Mouse (Mus musculus) kidney, adult 2 months (tissue): Measurements from ENCODE around the gene Iars. TPM values are rescaled to one million over a fixed set of nuclear protein-coding genes. Genes with fewer than 3 reads are reported as not detected.
A peak's percentile ranks its signal among the peaks of the same experiment; 100 is the strongest.

Source experiments
- DNase-seq: peaks from one replicate; pipeline ENCODE4 v3.0.0; 2021
- H3K27ac ChIP-seq: fragments of 200-500 bp; 2 replicates; pipeline ENCODE4 v1.5.1; 2012; ENCODE audit warnings: low read depth, low read length, control low read depth, inconsistent platforms; ENCODE audit not compliant: insufficient read depth
- H3K27me3 ChIP-seq: fragments of 200-500 bp; replicated peaks from 2 replicates; pipeline ENCODE4 v1.6.1; 2012; ENCODE audit warnings: mild to moderate bottlenecking, moderate library complexity, low read length, inconsistent platforms; ENCODE audit not compliant: control insufficient read depth, insufficient read depth
- H3K36me3 ChIP-seq: fragments of 200-500 bp; 2 replicates; pipeline ENCODE4 v1.6.1; 2012; ENCODE audit warnings: mild to moderate bottlenecking, moderate library complexity, low read length, inconsistent platforms; ENCODE audit not compliant: control insufficient read depth, insufficient read depth
- H3K4me1 ChIP-seq: fragments of 200-500 bp; 2 replicates; pipeline ENCODE4 v1.6.1; 2011; ENCODE audit warnings: low read length; ENCODE audit not compliant: control insufficient read depth, insufficient read depth
- H3K4me3 ChIP-seq: fragments of 200-500 bp; 2 replicates; pipeline ENCODE4 v1.5.1; 2011; ENCODE audit warnings: mild to moderate bottlenecking, low read depth, low read length, control low read depth; ENCODE audit not compliant: insufficient read depth
- CTCF ChIP-seq: fragments of 200-500 bp; conservative IDR thresholded peaks from 2 replicates; pipeline ENCODE4 v1.5.1; 2011; ENCODE audit warnings: low read depth, mild to moderate bottlenecking, control low read depth, low read length, moderate library complexity, mixed read lengths; ENCODE audit not compliant: insufficient read depth, insufficient read length
- POLR2A ChIP-seq: fragments of 200-500 bp; IDR thresholded peaks from one replicate; pipeline ENCODE4 v1.6.1; 2011; ENCODE audit warnings: low read depth, low read length, control low read depth
- WGBS: fragments of 180-500 bp; shearing (Covaris S2); methylation state at CpG from one replicate; pipeline ENCODE4 v1.1.7; 2018; 5-methylcytosine and 5-hydroxymethylcytosine counted together
- polyA plus RNA-seq: library from polyadenylated mRNA; depleted of rRNA; stranded (reverse); fragments of >200 nt; gene quantifications from 2 replicates; pipeline ENCODE4 v1.2.3, GENCODE M21; 2012; rRNA removed

Gene Iars
- polyA plus RNA-seq, result 16.9 and 19.5 TPM in 2 replicates

GRCm38 (mm10) chr13:49681351-49682232 is at the start of gene Iars:
Gene Iars, plus strand, starts transcription at chr13:49682100.
- H3K4me1 ChIP-seq, result no peaks in the 10 kb centered on the region; the same call in 1 of the 2 replicates
- 3% methylated on average over 26 of the region's 26 CpGs for WGBS
- peak; percentile 73 for TF ChIP-seq POLR2A
- no peak for TF ChIP-seq CTCF
- H3K27me3 ChIP-seq, result no peaks in the 10 kb centered on the region
- no peaks in the 10 kb centered on the region; the same call in 1 of the 2 replicates for H3K36me3 ChIP-seq
- peak within 1 kb of the TSS; percentile 52; the same call in 1 of the 2 replicates for H3K27ac ChIP-seq
- H3K4me3 ChIP-seq, result peak within 1 kb of the TSS; percentile 82
- DNase-seq, result peak; percentile 99

GRCm38 (mm10) chr13:49639965-49640364 is 41.9 kb upstream of the Iars start:
- no peaks in the 10 kb centered on the region for H3K36me3 ChIP-seq
- H3K4me1 ChIP-seq, result no peaks in the 10 kb centered on the region
- no peak overlapping the region for H3K27ac ChIP-seq
- no peak overlapping the region for H3K4me3 ChIP-seq
- DNase-seq, result no peak
- 94% methylated on average over 2 of the region's 2 CpGs for WGBS
- H3K27me3 ChIP-seq, result no peaks in the 10 kb centered on the region
- TF ChIP-seq CTCF (no peak), POLR2A (no peak)

GRCm38 (mm10) chr13:49642650-49643049 is 39.2 kb upstream of the Iars start:
- no peak for DNase-seq
- TF ChIP-seq CTCF (no peak), POLR2A (no peak)
- WGBS, result 74% methylated on average over 6 of the region's 6 CpGs
- no peak overlapping the region for H3K27ac ChIP-seq
- no peak overlapping the region for H3K4me3 ChIP-seq
- no peaks in the 10 kb centered on the region for H3K36me3 ChIP-seq
- no peaks in the 10 kb centered on the region for H3K4me1 ChIP-seq
- no peaks in the 10 kb centered on the region for H3K27me3 ChIP-seq

DNA sequence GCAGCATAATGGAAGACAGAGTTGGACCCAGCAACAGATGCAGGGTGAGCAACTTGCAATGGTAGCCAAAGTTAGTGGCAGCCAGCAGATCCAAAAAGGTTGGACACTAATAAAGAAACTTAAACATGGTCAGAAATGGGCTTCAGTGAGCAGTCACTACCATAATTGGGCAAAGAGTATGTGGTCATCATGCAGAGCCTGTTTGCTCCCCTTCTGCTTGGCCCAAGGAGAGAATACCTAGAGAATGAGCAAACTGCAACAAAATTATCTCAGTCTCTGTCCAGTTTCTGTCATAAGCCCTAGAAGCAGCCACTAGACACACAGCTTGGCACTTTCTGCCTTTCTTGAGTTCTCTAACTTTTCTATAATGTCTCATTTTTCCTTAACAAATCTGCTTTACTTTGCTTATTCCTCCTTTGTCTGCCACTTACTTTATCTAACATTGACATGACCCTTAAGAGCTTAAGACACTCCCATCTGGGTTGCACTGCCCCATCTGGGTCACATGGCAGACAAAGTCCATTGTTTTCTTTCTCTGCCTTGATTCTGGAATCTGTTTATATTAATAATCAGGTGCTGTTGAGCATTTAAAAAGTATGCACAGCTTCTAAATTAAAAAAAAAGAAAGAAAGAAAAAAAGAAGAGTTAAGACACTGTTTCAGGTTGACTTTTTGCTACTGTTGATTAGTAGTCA is 38.1 kb upstream of the Iars start:
- Histone ChIP-seq H3K36me3 (no peaks in the 10 kb centered on the region), H3K27me3 (no peaks in the 10 kb centered on the region), H3K4me1 (no peaks in the 10 kb centered on the region), H3K27ac (no peak overlapping the region), H3K4me3 (no peak overlapping the region)
- DNase-seq, result peak; percentile 44
- no peak for TF ChIP-seq POLR2A
- no peak for TF ChIP-seq CTCF

- WGBS, result 71% methylated on average over 2 of the region's 2 CpGs
- H3K36me3 ChIP-seq, result no peaks in the 10 kb centered on the region
- no peaks in the 10 kb centered on the region for H3K27me3 ChIP-seq
- H3K4me1 ChIP-seq, result no peaks in the 10 kb centered on the region
- H3K4me3 ChIP-seq, result no peak overlapping the region
- H3K27ac ChIP-seq, result no peak overlapping the region
- peak; percentile 8 for DNase-seq
- TF ChIP-seq CTCF, result 0 out of 2 replicates have a peak, but pooled peaks have one; percentile 1
- no peak for TF ChIP-seq POLR2A
Measured at GRCm38 (mm10) chr13:49644731-49645529, 37.0 kb upstream of the Iars start.

- DNase-seq, result no peak
- WGBS, result 82% methylated on average over 1 of the region's 1 CpGs
- Histone ChIP-seq H3K4me3 (no peak overlapping the region), H3K27me3 (no peaks in the 10 kb centered on the region), H3K36me3 (no peaks in the 10 kb centered on the region), H3K4me1 (no peaks in the 10 kb centered on the region), H3K27ac (no peak overlapping the region)
- no peak for TF ChIP-seq CTCF
Measured at GRCm38 (mm10) chr13:49646019-49646418, 35.9 kb upstream of the Iars start.
